Mouse (Mus musculus) cerebellum, adult 2 months (tissue): ENCODE results near the gene Klhdc2.

Source experiments
- CTCF ChIP-seq: fragments of 200-500 bp; IDR thresholded peaks from 2 replicates; pipeline ENCODE4 v1.5.1; 2011; ENCODE audit warnings: low read depth, mild to moderate bottlenecking, control low read depth, low read length, moderate library complexity, borderline replicate concordance; ENCODE audit not compliant: insufficient read depth
- POLR2A ChIP-seq: fragments of 200-500 bp; IDR thresholded peaks from 2 replicates; pipeline ENCODE4 v1.6.1; 2011; ENCODE audit warnings: low read length, control low read depth, borderline replicate concordance; ENCODE audit not compliant: insufficient read depth

DNA sequence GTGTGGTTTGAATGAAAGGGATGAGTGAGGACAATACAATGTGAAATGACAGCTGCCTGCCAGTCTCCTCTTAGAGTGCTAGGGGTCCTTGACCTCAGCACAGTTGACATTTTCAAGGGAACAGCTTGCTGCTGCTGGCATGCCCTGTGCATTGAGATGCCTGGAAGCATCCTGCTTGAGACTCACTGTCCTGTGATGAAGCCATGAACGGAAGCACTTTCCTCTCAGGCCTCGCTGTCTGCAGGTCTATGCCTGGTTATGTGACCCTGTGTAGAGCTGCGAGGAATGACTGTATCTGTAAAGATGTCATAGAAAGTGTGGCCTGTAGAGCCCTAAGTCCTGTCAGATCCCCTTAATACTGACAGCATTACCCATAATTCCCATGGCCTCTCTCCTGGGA lies 31.4 kb upstream of the Klhdc2 start:
- TF ChIP-seq POLR2A: no peak
- TF ChIP-seq CTCF: no peak
